Mouse (Mus musculus) neural tube, embryonic 11.5 days (tissue): ENCODE measurements at regions not wholly inside any gene's neighbourhood (a gene's known extent, or its start where the extent isn't known, plus 50 kb on each side); places are given as distances from the start of the nearest gene placed in this dataset.

Experiments used
- ATAC-seq: fragments of 200-750 bp; cut with Nextera tagmentation; 2 replicates; pipeline ENCODE4 v1.8.0; 2017; ENCODE audit warnings: moderate number of reproducible peaks, mild to moderate bottlenecking, moderate TSS enrichment, moderate library complexity; ENCODE audit not compliant: insufficient read depth, low FRiP score, low TSS enrichment
- DNase-seq: peaks from one replicate; pipeline ENCODE4 v3.0.0-alpha.2; 2015; ENCODE audit warnings: low spot score
- H3K27ac ChIP-seq: fragments of 300-500 bp; sonication (generic); 2 replicates; pipeline ENCODE4 v1.5.1; 2014; ENCODE audit warnings: low read depth, mild to moderate bottlenecking, low read length
- H3K27me3 ChIP-seq: fragments of 300-500 bp; sonication (generic); 2 replicates; pipeline ENCODE4 v1.6.1; 2014; ENCODE audit warnings: mild to moderate bottlenecking, low read length, mixed read lengths; ENCODE audit not compliant: control insufficient read depth, insufficient read depth
- H3K36me3 ChIP-seq: fragments of 300-500 bp; sonication (generic); 2 replicates; pipeline ENCODE4 v1.6.1; 2014; ENCODE audit warnings: mild to moderate bottlenecking, low read length, moderate library complexity, mixed read lengths; ENCODE audit not compliant: control insufficient read depth, insufficient read depth
- H3K4me1 ChIP-seq: fragments of 300-500 bp; sonication (generic); 2 replicates; pipeline ENCODE4 v1.6.1; 2014; ENCODE audit warnings: low read length, mixed read lengths; ENCODE audit not compliant: control insufficient read depth, insufficient read depth
- H3K4me2 ChIP-seq: fragments of 300-500 bp; sonication (generic); 2 replicates; pipeline ENCODE4 v1.6.1; 2014; ENCODE audit warnings: low read depth, mild to moderate bottlenecking, moderate library complexity
- H3K4me3 ChIP-seq: fragments of 300-500 bp; sonication (generic); 2 replicates; pipeline ENCODE4 v1.5.1; 2014; ENCODE audit warnings: low read depth, low read length
- H3K9ac ChIP-seq: fragments of 300-500 bp; sonication (generic); 2 replicates; pipeline ENCODE4 v1.6.1; 2014; ENCODE audit warnings: mild to moderate bottlenecking, low read length
- H3K9me3 ChIP-seq: fragments of 300-500 bp; sonication (generic); 2 replicates; pipeline ENCODE4 v1.6.1; 2016; ENCODE audit warnings: low read length; ENCODE audit not compliant: control insufficient read depth
- WGBS: fragments of 180-500 bp; shearing (Covaris S2); extraction: QIAGEN DNeasy Blood & Tissue Kit; methylation state at CpG from one replicate; pipeline ENCODE4 v1.1.7; 2014; 5-methylcytosine and 5-hydroxymethylcytosine counted together

DNA sequence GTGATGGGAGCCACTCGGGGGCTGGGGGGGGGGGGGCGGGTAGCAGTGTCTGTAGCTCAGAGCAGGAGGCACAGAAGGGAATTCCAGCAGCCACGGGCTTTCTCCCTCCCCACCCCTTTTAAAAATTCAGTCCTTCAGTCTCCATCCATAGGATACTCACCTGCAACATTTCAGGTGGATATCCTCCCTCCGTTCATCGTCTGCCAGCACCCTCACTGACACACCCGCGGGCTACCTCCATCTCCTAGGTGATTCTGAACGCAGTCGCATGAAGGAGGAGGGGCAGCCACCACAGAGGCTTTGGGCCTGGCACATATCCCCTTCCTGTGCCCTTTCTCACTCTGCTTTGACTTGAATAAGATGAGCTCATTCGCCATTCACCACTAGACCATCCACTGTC, 79.4 kb upstream of the Tspan2 start:
- H3K27ac ChIP-seq, result no peak overlapping the region
- no peak overlapping the region for H3K4me3 ChIP-seq
- WGBS, result 95% methylated on average over 8 of the region's 10 CpGs
- no peaks in the 10 kb centered on the region for H3K27me3 ChIP-seq
- H3K4me1 ChIP-seq, result no peaks in the 10 kb centered on the region
- no peak for ATAC-seq
- H3K36me3 ChIP-seq, result no peaks in the 10 kb centered on the region
- no peak for DNase-seq
- no peak overlapping the region for H3K4me2 ChIP-seq
- H3K9me3 ChIP-seq, result no peaks in the 10 kb centered on the region
- no peak overlapping the region for H3K9ac ChIP-seq

DNA sequence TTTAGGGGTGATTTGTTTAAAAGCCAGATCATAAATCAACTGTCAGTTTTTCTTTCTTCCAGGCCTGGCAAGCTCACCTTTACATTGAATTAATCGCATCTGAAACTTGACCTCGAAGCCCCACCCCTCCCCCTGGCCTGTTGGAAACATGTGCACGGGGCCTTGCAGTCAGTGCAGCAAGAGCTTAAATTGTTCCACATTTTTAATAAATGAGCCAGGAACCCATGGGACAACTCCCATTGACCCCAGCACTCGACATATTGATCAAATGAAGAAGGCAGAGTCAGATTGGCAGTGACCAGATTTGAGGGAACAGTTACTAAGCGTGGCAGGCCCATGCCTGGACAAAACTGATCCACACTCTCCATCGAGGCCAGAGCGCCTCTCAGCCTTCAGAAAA, 77.2 kb upstream of the Tspan2 start:
- Histone ChIP-seq H3K9me3 (no peaks in the 10 kb centered on the region), H3K27me3 (no peaks in the 10 kb centered on the region), H3K9ac (no peak overlapping the region), H3K4me3 (no peak overlapping the region), H3K4me1 (no peaks in the 10 kb centered on the region), H3K27ac (no peak overlapping the region), H3K36me3 (no peaks in the 10 kb centered on the region), H3K4me2 (no peak overlapping the region)
- no peak for ATAC-seq
- WGBS, result 65% methylated on average over 7 of the region's 7 CpGs
- peak; percentile 32 for DNase-seq

DNA sequence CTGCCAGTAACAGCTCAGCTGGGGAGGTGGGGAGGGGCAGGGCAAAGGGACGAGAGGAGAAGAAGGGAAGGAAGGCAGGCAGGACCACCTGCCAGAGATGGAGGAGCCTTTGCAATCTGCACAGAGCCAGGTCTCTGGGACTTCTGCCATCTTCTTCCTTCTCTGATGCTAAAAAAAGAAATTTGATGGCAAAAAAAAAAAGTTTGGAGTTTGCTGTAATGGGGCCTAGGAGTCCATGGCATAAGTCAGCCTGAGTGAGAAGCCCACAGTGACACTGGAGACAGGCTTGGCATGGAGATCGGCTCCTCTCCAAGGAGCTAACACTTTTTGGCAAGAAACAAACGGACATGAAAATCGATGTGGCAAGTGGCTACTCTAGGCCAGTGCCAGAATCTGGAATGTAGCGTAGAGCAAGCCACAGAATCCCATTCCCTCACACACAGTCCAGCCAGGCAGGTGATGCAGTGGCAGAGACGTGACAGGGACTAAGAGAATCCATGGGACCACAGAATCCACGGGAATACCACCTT, 76.7 kb upstream of the Tspan2 start:
- no peaks in the 10 kb centered on the region for H3K9me3 ChIP-seq
- H3K4me2 ChIP-seq, result no peak overlapping the region
- no peak for DNase-seq
- H3K9ac ChIP-seq, result no peak overlapping the region
- no peaks in the 10 kb centered on the region for H3K36me3 ChIP-seq
- WGBS, result 86% methylated on average over 7 of the region's 7 CpGs
- H3K27me3 ChIP-seq, result no peaks in the 10 kb centered on the region
- no peak for ATAC-seq
- H3K27ac ChIP-seq, result no peak overlapping the region
- no peak overlapping the region for H3K4me3 ChIP-seq
- no peaks in the 10 kb centered on the region for H3K4me1 ChIP-seq

DNA sequence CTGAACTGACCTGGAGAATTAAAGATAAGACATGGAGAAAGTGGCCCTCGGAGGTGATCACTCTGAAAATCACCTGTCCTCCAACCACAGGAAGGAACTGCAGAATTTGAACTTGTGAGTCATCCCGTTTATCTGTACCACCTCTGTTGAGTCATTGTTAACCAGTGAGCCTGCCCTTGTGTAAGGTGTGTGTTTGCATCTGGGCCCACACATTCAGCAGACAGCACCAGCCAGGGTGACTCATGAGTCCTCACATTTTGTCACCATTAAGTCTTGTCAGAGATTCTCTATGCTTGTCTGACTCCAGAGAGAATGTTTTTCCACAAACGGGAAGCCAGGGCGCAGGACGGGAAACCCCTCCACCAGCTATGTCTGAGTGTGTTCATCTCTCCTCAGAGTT, 75.0 kb upstream of the Tspan2 start:
- Histone ChIP-seq H3K4me3 (no peak overlapping the region), H3K9ac (no peak overlapping the region), H3K4me2 (no peak overlapping the region), H3K9me3 (no peaks in the 10 kb centered on the region), H3K27ac (no peak overlapping the region), H3K27me3 (no peaks in the 10 kb centered on the region), H3K36me3 (no peaks in the 10 kb centered on the region), H3K4me1 (no peaks in the 10 kb centered on the region)
- ATAC-seq, result no peak
- no peak for DNase-seq
- 89% methylated on average over 5 of the region's 5 CpGs for WGBS

DNA sequence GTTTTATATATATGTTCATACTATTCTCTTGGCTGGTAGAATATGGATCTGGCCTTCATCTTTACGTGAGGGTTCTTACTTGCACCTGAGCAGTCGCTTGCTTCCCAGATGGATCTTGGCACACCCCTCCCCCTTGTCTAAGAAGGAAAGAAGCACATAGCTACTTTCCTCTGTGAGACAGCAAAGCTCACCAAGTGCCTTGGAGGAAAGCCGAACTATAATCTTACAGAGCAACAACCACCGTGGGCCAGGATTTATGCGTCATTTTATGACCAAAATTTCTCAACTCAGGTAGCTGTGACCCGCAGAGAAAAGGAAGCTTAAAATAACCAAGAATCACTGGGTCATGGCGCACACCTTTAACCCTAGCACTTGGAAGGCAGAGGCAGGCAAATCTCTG, 73.0 kb upstream of the Tspan2 start:
- Histone ChIP-seq H3K27me3 (no peaks in the 10 kb centered on the region), H3K9ac (no peak overlapping the region), H3K4me3 (no peak overlapping the region), H3K4me1 (no peaks in the 10 kb centered on the region), H3K36me3 (no peaks in the 10 kb centered on the region), H3K4me2 (no peak overlapping the region), H3K27ac (no peak overlapping the region), H3K9me3 (no peaks in the 10 kb centered on the region)
- no peak for ATAC-seq
- DNase-seq, result no peak
- 94% methylated on average over 7 of the region's 7 CpGs for WGBS

DNA sequence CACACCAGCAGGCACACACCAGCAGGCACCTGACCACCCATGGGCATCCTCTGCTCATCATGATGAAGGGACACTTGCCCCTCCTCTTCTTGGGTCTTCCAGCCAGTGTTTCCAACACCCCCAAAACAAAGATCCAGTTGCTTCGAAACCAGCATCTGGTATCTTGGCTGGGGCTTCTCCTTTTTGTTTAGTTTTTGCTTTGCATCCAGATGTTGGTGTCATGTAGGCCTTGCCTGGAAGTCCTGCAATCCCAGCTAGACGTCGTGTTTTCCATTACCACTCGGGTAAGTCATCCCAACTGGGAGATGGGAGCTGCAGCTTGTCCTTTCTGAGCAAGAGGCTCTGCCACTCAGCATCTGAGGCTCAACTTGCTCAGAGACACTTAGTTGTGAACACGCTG, 70.6 kb upstream of the Tspan2 start:
- no peak overlapping the region for H3K9ac ChIP-seq
- H3K4me2 ChIP-seq, result no peak overlapping the region
- DNase-seq (no peak), ATAC-seq (no peak)
- no peaks in the 10 kb centered on the region for H3K27me3 ChIP-seq
- no peaks in the 10 kb centered on the region for H3K4me1 ChIP-seq
- no peaks in the 10 kb centered on the region for H3K9me3 ChIP-seq
- 82% methylated on average over 5 of the region's 5 CpGs for WGBS
- H3K4me3 ChIP-seq, result no peak overlapping the region
- H3K27ac ChIP-seq, result no peak overlapping the region
- H3K36me3 ChIP-seq, result no peaks in the 10 kb centered on the region

DNA sequence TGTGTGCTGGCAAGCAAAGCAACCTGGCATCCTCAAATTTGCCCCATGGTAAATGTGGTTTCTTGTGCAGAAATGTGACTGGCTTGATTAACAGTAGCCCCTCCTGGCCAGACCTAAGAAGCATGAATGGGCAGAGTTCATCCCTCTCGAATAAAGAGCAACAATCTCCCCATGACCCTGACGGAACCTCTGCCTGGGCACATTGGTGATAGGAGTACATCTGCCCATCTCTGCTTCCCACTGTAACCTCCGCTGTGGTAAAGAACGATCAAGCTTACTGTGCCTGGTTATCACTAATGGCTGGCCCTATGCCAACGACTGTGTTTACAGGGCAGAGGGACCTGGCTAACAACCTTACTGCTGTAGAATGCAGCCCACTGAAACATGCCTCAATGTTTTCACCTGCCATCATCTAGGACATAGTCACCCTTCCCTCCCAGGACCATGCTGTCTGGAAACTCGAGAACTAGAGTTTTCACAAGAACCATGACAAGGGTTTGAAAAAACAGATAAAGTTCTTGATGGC, 69.6 kb upstream of the Tspan2 start:
- no peak overlapping the region for H3K27ac ChIP-seq
- no peaks in the 10 kb centered on the region for H3K9me3 ChIP-seq
- no peak overlapping the region for H3K9ac ChIP-seq
- no peaks in the 10 kb centered on the region for H3K36me3 ChIP-seq
- H3K4me2 ChIP-seq, result no peak overlapping the region
- ATAC-seq, result no peak
- DNase-seq, result no peak
- H3K27me3 ChIP-seq, result no peaks in the 10 kb centered on the region
- WGBS, result 87% methylated on average over 6 of the region's 6 CpGs
- H3K4me1 ChIP-seq, result no peaks in the 10 kb centered on the region
- H3K4me3 ChIP-seq, result no peak overlapping the region

DNA sequence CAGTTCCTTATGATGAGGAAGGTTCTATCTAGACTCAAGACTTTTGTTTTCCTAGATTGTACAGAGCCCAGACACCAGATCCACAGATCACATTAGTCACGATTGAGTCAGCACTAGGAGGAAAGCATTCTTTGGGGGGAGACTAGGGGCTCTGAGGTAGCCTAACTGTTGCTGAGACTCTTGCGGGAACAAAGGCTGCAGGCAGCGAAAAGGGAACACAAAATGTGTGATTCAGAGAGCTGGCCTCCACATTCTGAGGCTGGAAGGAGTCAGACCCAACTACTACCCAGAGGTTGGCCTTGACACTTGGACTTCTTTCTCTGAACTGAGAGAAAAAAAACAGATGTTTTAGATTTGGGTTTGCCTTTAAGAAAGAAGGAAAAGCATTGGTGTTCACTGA, 66.5 kb upstream of the Tspan2 start:
- DNase-seq (no peak), ATAC-seq (no peak)
- H3K27ac ChIP-seq, result no peak overlapping the region
- H3K9ac ChIP-seq, result no peak overlapping the region
- WGBS, result 82% methylated on average over 3 of the region's 3 CpGs
- H3K36me3 ChIP-seq, result no peaks in the 10 kb centered on the region
- no peaks in the 10 kb centered on the region for H3K4me1 ChIP-seq
- H3K4me3 ChIP-seq, result no peak overlapping the region
- no peak overlapping the region for H3K4me2 ChIP-seq
- no peaks in the 10 kb centered on the region for H3K9me3 ChIP-seq
- no peaks in the 10 kb centered on the region for H3K27me3 ChIP-seq

DNA sequence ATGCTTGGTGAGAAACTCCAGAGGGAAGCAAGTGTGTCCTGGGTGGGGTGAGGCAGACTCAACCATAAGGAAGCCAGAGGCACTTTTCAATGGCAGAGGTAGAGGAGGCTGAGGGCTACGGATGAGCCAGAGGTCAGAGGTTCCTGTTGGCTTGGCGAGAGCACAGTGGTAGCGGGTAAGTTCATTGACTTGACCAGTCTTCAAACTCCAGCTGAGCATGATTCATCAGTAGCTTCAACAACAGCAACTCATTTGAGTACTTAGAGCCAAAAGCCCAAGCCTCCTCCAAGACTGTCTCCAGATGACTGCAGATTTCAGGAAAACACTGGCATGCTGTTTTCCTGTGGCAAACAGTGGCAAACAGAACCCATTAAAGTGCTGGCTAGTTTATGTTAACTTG, 65.8 kb upstream of the Tspan2 start:
- Histone ChIP-seq H3K36me3 (no peaks in the 10 kb centered on the region), H3K27ac (no peak overlapping the region), H3K4me2 (no peak overlapping the region), H3K4me3 (no peak overlapping the region), H3K27me3 (no peaks in the 10 kb centered on the region), H3K9me3 (no peaks in the 10 kb centered on the region), H3K9ac (no peak overlapping the region), H3K4me1 (no peaks in the 10 kb centered on the region)
- ATAC-seq (no peak), DNase-seq (no peak)
- 91% methylated on average over 3 of the region's 3 CpGs for WGBS
